Mouse (Mus musculus) cortical plate, adult 2 months (tissue): ENCODE measurements at regions not wholly inside any gene's neighbourhood (a gene's known extent, or its start where the extent isn't known, plus 50 kb on each side); places are given as distances from the start of the nearest gene placed in this dataset.

Experiments used
- CTCF ChIP-seq: fragments of 200-500 bp; IDR thresholded peaks from 2 replicates; pipeline ENCODE4 v1.5.1; 2011; ENCODE audit warnings: mild to moderate bottlenecking, control low read depth, low read length; ENCODE audit not compliant: insufficient read depth; ENCODE audit errors: extremely low read depth
- POLR2A ChIP-seq: fragments of 200-500 bp; IDR thresholded peaks from 2 replicates; pipeline ENCODE4 v1.6.1; 2011; ENCODE audit warnings: mild to moderate bottlenecking, low read length, control low read depth; ENCODE audit not compliant: insufficient read depth; ENCODE audit errors: extremely low read depth

GRCm38 (mm10) chr3:10684885-10685500 lies 349.5 kb upstream of the Gm38303 start:
- TF ChIP-seq POLR2A (no peak), CTCF (peak; percentile 79)
